Mouse (Mus musculus): ENCODE data around the gene Ugt1a6b. TPM values are rescaled to one million over a fixed set of nuclear protein-coding genes. Genes with fewer than 3 reads are reported as not detected.
"Not testable (repeated sequence)": the region's sequence is repeated elsewhere in the genome, so short reads cannot be mapped to it uniquely, and the experiment has no call there.

The Ugt1a6b gene
- polyA plus RNA-seq, 1 experiment from 2014 or later = not detected

DNA sequence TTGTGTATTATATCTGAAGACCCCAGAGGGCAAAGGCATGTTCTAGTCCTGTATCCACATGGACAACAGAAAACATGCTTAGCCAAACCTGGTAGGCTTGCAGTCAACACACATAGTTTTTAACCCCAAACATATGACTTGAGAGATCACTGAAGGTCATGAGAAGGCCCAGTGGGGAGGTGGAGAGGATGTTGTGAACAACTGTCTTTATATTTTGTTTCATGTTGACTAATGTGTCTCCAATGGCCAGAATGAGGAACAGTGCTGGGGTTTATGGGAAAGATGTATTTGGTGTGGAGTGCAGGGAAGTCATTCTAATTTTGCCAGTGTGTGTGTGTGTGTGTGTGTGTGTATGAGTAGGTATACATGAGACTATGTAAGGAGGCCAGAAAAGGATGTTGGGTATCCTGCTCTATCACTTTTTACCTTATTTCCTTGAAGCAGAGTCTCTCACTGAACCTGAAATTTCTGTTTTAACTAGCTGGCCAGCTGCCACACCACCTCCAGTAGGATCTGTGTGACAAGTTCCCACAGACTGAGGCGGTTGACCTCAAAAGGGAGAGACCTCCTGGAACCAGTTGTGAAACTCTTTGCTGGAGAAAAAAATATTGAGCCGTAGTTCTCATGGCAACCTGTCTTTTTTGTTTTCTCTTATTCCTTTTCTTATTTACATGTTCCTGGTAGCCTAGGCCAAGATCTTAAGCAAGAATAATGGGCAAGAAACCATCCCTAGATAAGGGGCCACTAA lies 121.2 kb downstream of the Ugt1a6b start:
- Histone ChIP-seq H3K27me3 (ENCODE audit: insufficient read depth, poor library complexity, severe bottlenecking) (no peaks in the 10 kb centered on the region), H3K36me3 (no peaks in the 10 kb centered on the region), H3K4me3 (no peak overlapping the region), H3K27ac (no peak overlapping the region), H3K4me1 (replicated peaks) (no peaks in the 10 kb centered on the region), H3K9me3 (peaks cover 40% of the 10 kb centered on the region)
- no peak for DNase-seq (ENCODE audit: low spot score)
- WGBS = 71% methylated on average over 2 of the region's 2 CpGs

DNA sequence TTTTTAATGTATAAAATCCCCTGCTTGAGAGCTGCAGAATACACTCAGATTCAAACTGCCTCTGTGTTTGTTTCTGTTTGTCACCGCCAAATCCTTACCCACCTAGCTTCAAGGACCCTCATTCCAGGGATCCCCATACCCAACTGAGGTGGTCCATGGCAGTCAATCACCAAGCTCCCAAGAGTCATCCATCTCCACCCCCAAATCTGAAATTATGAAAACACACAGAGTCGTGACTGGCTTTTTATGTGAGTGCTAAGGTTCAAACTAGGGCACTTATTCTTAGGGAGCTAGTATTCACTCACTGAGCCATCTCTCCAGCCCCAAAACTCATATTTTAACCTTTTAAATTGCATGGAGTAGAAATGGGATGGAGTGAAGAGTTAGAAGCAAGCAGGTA lies 122.2 kb downstream of the Ugt1a6b start:
- not testable (repeated sequence) for H3K4me1 ChIP-seq (replicated peaks); H3K27ac ChIP-seq; H3K4me3 ChIP-seq; H3K27me3 ChIP-seq (ENCODE audit: insufficient read depth, poor library complexity, severe bottlenecking); DNase-seq (ENCODE audit: low spot score); H3K36me3 ChIP-seq
- peaks cover 51% of the 10 kb centered on the region for H3K9me3 ChIP-seq
- 40% methylated on average over 2 of the region's 2 CpGs for WGBS

DNA sequence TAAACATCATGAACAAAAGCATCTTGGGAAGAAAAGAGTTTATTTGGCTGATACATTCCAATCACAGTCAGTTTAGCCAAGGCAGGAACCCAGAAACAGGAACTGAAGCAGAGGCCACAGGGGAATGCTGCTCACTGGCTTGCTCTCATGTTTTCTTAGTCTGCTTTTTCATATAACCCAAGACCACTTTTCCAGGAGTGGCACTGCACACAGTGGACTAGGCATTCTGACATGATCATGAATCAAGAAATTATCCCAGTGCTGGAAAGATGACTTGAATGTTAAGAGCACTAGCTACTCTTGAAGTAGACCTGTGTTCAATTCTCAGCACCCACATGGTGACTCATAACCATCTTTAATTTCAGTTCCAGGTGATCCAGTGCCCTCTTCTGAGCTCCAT lies 122.7 kb downstream of the Ugt1a6b start:
- Histone ChIP-seq H3K9me3 (peaks cover 55% of the 10 kb centered on the region), H3K27me3 (ENCODE audit: insufficient read depth, poor library complexity, severe bottlenecking) (no peaks in the 10 kb centered on the region), H3K27ac (no peak overlapping the region), H3K4me1 (replicated peaks) (no peaks in the 10 kb centered on the region), H3K4me3 (no peak overlapping the region), H3K36me3 (no peaks in the 10 kb centered on the region)
- no peak for DNase-seq (ENCODE audit: low spot score)

DNA sequence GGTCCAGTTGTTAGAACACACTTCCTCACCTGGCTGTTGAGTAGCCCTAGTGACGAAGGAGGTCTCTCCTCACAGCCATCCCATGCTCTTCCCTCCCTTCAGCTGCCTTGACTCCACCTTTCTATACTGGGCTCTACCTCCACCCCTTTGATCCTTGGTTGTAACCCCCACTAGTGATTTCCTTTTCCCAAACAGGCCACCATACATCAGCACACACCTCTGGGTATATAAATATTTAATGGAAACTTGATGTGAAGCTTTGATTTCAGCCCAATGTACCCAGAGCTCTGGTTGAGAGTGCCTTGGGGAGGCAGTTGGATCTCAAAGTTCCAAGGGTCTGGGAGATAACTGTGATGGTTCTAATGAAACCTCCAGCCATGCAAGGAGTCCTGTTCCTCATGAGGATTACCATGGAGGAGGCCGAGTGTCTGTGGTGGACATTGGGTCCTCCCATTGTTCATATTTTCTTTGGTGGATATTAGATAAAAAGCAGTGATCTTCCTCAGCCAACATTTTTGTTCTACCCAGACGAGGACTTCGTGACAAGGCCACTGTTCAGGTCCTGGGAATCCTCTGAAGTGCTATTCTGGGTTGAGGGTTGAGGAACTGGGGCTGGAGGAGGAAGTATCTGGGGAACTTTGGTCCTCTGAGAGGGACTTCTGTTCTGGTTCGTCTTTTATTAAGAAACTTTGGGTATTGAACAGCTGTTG lies 123.8 kb downstream of the Ugt1a6b start, which contains the start of gene Mroh2a:
Gene Mroh2a (plus strand): TSS at position 317 of the 710 bp plus-strand sequence.
- Histone ChIP-seq H3K4me1 (replicated peaks) (no peaks in the 10 kb centered on the region), H3K9me3 (peaks cover 66% of the 10 kb centered on the region), H3K27me3 (ENCODE audit: insufficient read depth, poor library complexity, severe bottlenecking) (no peaks in the 10 kb centered on the region), H3K4me3 (no peak within 1 kb of the TSS), H3K36me3 (no peaks in the 10 kb centered on the region), H3K27ac (no peak within 1 kb of the TSS)
- WGBS = 56% methylated on average over 5 of the region's 5 CpGs
- peak; percentile 2 for DNase-seq (ENCODE audit: low spot score)

DNA sequence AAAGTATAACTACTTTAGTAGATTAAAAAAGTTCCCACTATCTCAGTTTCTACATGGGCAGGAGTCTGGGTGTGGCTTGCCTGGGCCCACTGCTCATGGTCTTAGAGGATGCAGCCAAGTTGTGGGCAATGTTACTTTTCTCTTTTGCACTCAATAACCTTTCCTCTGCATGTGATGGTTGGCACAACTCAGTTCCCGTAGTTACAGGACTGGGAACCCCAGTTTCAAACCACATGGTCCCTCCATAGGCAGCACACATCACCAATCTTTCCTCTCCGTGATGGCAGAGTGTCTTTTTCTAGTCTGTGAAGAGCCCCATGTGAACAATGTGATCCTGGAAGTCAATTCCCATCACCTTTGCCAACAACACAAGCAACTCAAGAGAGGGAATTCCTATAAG lies 124.4 kb downstream of the Ugt1a6b start:
- Histone ChIP-seq H3K27ac (no peak overlapping the region), H3K36me3 (no peaks in the 10 kb centered on the region), H3K4me1 (replicated peaks) (no peaks in the 10 kb centered on the region), H3K27me3 (ENCODE audit: insufficient read depth, poor library complexity, severe bottlenecking) (no peaks in the 10 kb centered on the region), H3K9me3 (peaks cover 73% of the 10 kb centered on the region), H3K4me3 (no peak overlapping the region)
- DNase-seq (ENCODE audit: low spot score) = no peak
- WGBS = 63% methylated on average over 2 of the region's 2 CpGs

DNA sequence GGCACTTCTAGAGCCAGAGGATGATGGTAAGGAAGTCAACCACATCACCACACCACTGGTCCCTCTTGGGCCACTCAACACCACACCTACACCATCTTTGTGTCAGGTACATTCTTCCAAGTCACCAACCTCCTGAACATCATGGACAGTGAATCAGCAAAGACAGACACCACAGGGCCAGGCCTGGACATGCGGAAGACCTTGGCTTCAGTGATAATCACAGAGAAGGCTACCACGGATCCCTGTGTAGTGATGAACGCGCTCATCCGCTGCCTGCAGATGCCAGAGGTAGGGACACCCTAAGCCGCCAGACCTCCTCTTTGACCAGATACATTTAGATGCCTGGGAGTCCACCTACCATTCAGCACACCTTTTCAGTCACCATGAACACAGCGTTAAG lies 125.1 kb downstream of the Ugt1a6b start:
- Histone ChIP-seq H3K27me3 (ENCODE audit: insufficient read depth, poor library complexity, severe bottlenecking) (no peaks in the 10 kb centered on the region), H3K27ac (no peak overlapping the region), H3K4me3 (no peak overlapping the region), H3K36me3 (no peaks in the 10 kb centered on the region), H3K4me1 (replicated peaks) (no peaks in the 10 kb centered on the region), H3K9me3 (peaks cover 79% of the 10 kb centered on the region)
- WGBS = 69% methylated on average over 7 of the region's 7 CpGs
- DNase-seq (ENCODE audit: low spot score) = no peak

DNA sequence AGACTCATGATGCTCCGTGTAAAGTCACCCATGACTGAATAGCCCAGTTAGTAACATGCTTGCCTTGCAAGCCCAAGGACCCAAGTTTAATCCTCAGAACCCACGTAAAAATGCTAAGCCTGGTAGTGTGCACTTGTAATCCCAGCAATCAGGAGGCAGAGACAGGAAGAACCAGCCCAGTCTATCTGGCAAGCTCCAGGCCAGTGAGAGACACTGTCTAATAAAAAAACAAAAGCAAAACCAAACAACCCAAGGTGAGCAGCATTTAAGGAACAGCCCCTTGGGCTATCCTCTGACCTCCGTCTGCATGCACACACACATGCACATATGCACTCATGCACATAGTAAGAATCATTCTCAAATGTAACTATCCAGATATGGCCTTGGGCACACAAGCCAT lies 126.5 kb downstream of the Ugt1a6b start:
- Histone ChIP-seq H3K27me3 (ENCODE audit: insufficient read depth, poor library complexity, severe bottlenecking) (no peaks in the 10 kb centered on the region), H3K36me3 (no peaks in the 10 kb centered on the region), H3K27ac (no peak overlapping the region), H3K4me1 (replicated peaks) (no peaks in the 10 kb centered on the region), H3K4me3 (no peak overlapping the region), H3K9me3 (peaks cover 93% of the 10 kb centered on the region)
- 76% methylated on average over 3 of the region's 3 CpGs for whole genome bisulfite sequencing
- no peak for DNase-seq (ENCODE audit: low spot score)

DNA sequence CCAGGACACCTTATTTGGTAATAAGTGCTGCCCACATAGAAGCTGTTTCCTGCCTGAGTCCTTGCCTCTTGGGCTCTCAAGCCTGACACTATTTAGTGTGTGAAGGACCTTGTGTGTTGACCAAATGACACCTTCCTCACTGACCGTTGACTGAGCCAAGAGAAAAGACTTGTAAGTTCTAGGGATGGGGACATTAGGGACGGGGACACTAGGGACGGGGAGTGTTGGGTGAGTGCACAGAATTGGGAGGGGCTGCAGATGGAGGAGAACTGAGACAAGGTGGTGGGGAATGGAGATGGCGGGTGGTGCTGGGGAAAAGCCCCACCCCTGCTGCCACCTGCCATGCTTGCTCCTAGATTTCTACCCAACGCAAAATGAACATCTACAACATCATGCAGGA lies 126.9 kb downstream of the Ugt1a6b start:
- peaks cover 98% of the 10 kb centered on the region for H3K9me3 ChIP-seq
- H3K27ac ChIP-seq = no peak overlapping the region

DNA sequence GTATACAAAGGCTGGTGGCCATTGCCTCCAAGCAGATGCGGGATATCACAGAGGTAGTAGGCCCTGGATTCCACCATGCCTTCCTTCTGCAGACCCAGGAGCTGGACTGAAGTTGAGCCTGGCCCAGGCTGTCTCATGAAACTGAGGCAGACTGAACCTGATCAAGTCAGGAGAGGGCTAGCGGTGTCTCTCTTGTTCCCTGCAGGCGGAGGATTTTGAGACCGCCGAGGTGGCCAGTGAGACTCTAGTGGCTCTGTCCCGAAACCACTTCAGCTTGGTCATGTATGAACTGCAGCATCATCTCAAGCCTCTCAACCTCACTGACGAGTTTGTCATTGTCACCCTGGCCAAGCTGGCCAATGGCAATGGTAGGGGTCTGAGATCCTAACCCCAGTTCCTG lies 127.4 kb downstream of the Ugt1a6b start:
- 74% methylated on average over 7 of the region's 7 CpGs for WGBS
- DNase-seq (ENCODE audit: low spot score) = no peak
- Histone ChIP-seq H3K4me3 (no peak overlapping the region), H3K36me3 (no peaks in the 10 kb centered on the region), H3K27me3 (ENCODE audit: insufficient read depth, poor library complexity, severe bottlenecking) (no peaks in the 10 kb centered on the region), H3K9me3 (peaks cover 100% of the 10 kb centered on the region), H3K27ac (no peak overlapping the region), H3K4me1 (replicated peaks) (no peaks in the 10 kb centered on the region)

More for the DNA sequence above, 126.9 kb downstream of the Ugt1a6b start:
- DNase-seq (ENCODE audit: low spot score) = no peak
- 87% methylated on average over 5 of the region's 5 CpGs for WGBS
- Histone ChIP-seq H3K36me3 (no peaks in the 10 kb centered on the region), H3K4me1 (replicated peaks) (no peaks in the 10 kb centered on the region), H3K27me3 (ENCODE audit: insufficient read depth, poor library complexity, severe bottlenecking) (no peaks in the 10 kb centered on the region), H3K4me3 (no peak overlapping the region)

DNA sequence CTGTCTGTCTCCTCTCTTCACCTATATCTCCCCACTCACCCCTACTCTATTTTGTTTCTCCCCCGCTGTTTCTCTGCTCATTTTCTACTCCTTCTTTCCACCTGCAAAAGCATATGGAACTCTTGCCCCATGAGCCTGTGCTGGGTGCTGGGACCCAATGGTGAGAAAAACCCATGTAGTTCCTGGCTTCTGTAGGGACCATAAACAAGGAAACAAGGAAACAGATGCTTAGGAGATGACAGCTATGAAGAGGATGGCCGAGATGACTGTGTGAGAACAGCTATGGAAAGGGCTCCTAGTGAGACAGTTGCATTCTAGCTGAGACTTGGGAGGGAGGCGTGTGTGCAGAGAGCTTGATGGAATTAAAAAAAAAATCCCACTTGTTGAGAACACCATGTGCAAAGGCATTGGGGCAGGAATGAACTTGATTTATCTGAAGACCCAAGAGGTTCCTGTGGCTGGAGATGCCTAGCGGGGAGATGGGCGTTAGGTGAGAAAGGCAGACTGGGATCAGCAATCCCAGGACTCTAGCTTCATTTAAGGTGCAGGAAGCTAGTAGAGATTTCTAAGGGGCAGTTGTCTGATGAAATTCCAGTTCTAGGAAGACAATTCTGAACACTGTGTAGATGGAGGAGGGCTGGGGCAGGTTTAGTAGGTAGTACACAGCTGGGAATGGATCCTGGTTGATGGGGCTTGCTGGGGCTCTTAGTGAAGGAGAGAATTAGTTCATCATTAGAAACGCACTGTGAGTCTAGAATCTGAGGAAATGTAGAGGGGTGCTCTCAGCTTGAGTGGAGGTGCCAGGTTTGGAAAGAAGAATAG lies 128.1 kb downstream of the Ugt1a6b start:
- DNase-seq (ENCODE audit: low spot score) = no peak

DNA sequence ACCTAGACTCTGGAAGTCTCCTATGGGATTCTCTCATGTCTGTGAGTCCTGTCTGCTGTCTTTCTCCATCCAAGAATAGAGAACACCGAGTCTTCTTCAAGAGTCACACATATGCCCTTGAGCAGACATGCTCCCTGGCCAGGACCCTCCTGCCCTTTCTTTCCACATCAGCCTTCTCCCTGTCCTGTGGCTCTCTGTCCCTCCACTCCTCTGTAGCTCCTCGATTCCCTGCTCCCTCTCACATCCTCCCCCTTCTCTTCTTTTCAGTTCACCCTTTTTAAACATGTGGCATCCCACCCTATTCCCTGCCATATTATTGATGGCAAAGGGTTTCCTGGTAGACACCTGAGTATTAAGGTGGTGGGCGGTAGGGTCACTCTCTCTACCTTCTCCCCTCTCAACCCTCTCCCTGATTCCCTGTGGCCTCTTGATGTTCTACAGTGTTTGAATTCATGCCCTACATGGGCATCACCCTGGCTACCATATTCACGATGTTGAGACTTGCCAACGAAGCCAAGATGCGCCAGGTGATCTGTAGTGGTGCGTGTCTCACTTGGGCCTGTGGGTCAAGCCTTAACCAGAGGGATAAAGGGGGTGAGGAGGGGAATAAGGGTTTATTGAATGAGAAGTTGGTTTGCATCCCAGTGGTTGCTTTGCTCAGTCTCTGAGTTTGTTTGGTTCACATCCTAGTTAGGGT lies 128.9 kb downstream of the Ugt1a6b start:
- no peak overlapping the region for H3K4me3 ChIP-seq
- DNase-seq (ENCODE audit: low spot score) = no peak
- 68% methylated on average over 7 of the region's 7 CpGs for WGBS
- no peaks in the 10 kb centered on the region for H3K4me1 ChIP-seq (replicated peaks)
- no peaks in the 10 kb centered on the region for H3K36me3 ChIP-seq
- no peaks in the 10 kb centered on the region for H3K27me3 ChIP-seq (ENCODE audit: insufficient read depth, poor library complexity, severe bottlenecking)
- H3K9me3 ChIP-seq = peaks cover 98% of the 10 kb centered on the region
- no peak overlapping the region for H3K27ac ChIP-seq

More for the DNA sequence above, 128.1 kb downstream of the Ugt1a6b start:
- Histone ChIP-seq H3K36me3 (no peaks in the 10 kb centered on the region), H3K4me3 (no peak overlapping the region), H3K27me3 (ENCODE audit: insufficient read depth, poor library complexity, severe bottlenecking) (no peaks in the 10 kb centered on the region), H3K9me3 (peaks cover 100% of the 10 kb centered on the region), H3K27ac (no peak overlapping the region), H3K4me1 (replicated peaks) (no peaks in the 10 kb centered on the region)
- 76% methylated on average over 6 of the region's 6 CpGs for WGBS

DNA sequence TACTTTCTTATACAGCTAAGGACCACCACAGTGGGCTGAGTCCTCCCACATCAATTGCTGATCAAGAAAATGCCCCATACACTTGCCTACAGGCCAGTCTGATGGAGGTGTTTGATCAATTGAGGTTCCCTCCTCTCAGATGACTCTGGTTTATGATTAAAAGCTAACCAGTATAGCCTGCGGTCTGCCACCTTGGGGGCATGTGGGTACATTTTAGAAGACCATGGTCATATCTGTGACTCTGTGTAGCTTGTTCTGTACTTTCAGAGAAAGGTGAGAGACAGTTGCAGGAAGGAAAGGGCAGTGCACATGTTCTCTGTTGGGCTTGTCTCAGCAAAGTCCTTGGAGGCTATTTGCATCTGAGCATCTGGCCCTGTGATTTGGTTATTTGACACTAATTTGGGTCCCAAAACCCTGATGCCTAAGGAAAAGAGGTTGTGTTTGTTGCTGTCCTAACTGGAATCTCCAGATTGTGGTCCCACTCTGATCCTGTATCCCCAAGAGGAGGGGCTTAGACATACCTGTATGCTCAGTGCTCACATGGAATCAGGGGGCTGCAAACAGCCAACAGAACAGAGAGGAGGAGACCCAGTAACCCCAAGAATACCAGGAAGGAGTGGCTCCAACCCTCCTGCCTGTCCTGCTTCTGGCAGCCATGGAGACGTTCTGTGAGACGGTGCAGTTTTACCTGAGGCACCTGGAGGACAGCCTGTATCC lies 129.8 kb downstream of the Ugt1a6b start:
- no peaks in the 10 kb centered on the region for H3K36me3 ChIP-seq
- H3K27me3 ChIP-seq (ENCODE audit: insufficient read depth, poor library complexity, severe bottlenecking) = no peaks in the 10 kb centered on the region
- DNase-seq (ENCODE audit: low spot score) = no peak
- H3K4me3 ChIP-seq = no peak overlapping the region
- H3K4me1 ChIP-seq (replicated peaks) = no peaks in the 10 kb centered on the region
- 60% methylated on average over 3 of the region's 3 CpGs for WGBS
- H3K27ac ChIP-seq = no peak overlapping the region
- peaks cover 98% of the 10 kb centered on the region for H3K9me3 ChIP-seq

Data from hindbrain, embryonic 10.5 days (tissue).